Mouse (Mus musculus) hindbrain, postnatal 0 days (tissue): ENCODE measurements around the gene Gm10220. TPM values are rescaled to one million over a fixed set of nuclear protein-coding genes. Genes with fewer than 3 reads are reported as not detected.
"Not testable (repeated sequence)": the region's sequence is repeated elsewhere in the genome, so short reads cannot be mapped to it uniquely, and the experiment has no call there.

Experiments used
- ATAC-seq: fragments of 200-750 bp; cut with Nextera tagmentation; 2 replicates; pipeline ENCODE4 v1.8.0; 2017; ENCODE audit warnings: mild to moderate bottlenecking, moderate TSS enrichment, moderate library complexity
- DNase-seq: peaks from one replicate; pipeline ENCODE4 v3.0.0-alpha.2; 2015; ENCODE audit warnings: low spot score
- H3K27ac ChIP-seq: fragments of 300-500 bp; sonication (generic); 2 replicates; pipeline ENCODE4 v1.5.1; 2014; ENCODE audit warnings: mild to moderate bottlenecking
- H3K27me3 ChIP-seq: fragments of 300-500 bp; sonication (generic); 2 replicates; pipeline ENCODE4 v1.6.1; 2014; ENCODE audit warnings: low read length, mixed read lengths; ENCODE audit not compliant: insufficient read depth
- H3K36me3 ChIP-seq: fragments of 300-500 bp; sonication (generic); 2 replicates; pipeline ENCODE4 v1.6.1; 2014; ENCODE audit warnings: low read length, mixed read lengths; ENCODE audit not compliant: insufficient read depth
- H3K4me1 ChIP-seq: fragments of 300-500 bp; sonication (generic); 2 replicates; pipeline ENCODE4 v1.6.1; 2014; ENCODE audit warnings: antibody characterized with exemption, low read length, mixed read lengths; ENCODE audit not compliant: insufficient read depth
- H3K4me2 ChIP-seq: fragments of 300-500 bp; sonication (generic); 2 replicates; pipeline ENCODE4 v1.6.1; 2014; ENCODE audit warnings: low read depth, mild to moderate bottlenecking, low read length, moderate library complexity, mixed read lengths
- H3K4me3 ChIP-seq: fragments of 300-500 bp; sonication (generic); 2 replicates; pipeline ENCODE4 v1.5.1; 2014; ENCODE audit warnings: low read length
- H3K9ac ChIP-seq: fragments of 300-500 bp; sonication (generic); replicated peaks from 2 replicates; pipeline ENCODE4 v1.6.1; 2014; ENCODE audit warnings: mild to moderate bottlenecking, low read length, moderate library complexity, mixed read lengths
- H3K9me3 ChIP-seq: fragments of 300-500 bp; sonication (generic); 2 replicates; pipeline ENCODE4 v1.6.1; 2016; ENCODE audit warnings: low read length, mixed read lengths
- CTCF ChIP-seq: IDR thresholded peaks from 2 replicates; pipeline ENCODE4 v1.5.1; 2016; ENCODE audit warnings: antibody characterized with exemption, control low read depth, low read depth
- WGBS: fragments of 180-500 bp; shearing (Covaris S2); extraction: QIAGEN DNeasy Blood & Tissue Kit; methylation state at CpG from one replicate; pipeline ENCODE4 v1.1.7; 2014; 5-methylcytosine and 5-hydroxymethylcytosine counted together
- polyA plus RNA-seq: library from polyadenylated mRNA; unstranded; fragments of >200 nt; fragmentation: Nextera tagmentation; extraction: Ambion mirVana; gene quantifications from 2 replicates; pipeline ENCODE4 v1.2.1, GENCODE M21; 2015
- total RNA-seq: library from RNA; depleted of rRNA; stranded (reverse); fragments of >200 nt; gene quantifications from 2 replicates; pipeline ENCODE4 v1.2.3, GENCODE M21; 2014; rRNA removed

Gm10220 gene
- total RNA-seq (not detected in 2 replicates), polyA plus RNA-seq (0.11 and 0.13 TPM in 2 replicates)

- not testable (repeated sequence) for H3K27ac ChIP-seq
Measured at GRCm38 (mm10) chr5:26121321-26121720, at the start of gene Gm10220. Gene Gm10220 (minus strand): TSS chr5:26121421.

GRCm38 (mm10) chr5:26169855-26170254 lies 48.6 kb upstream of the Gm10220 start:
- Histone ChIP-seq H3K4me1 (no peaks in the 10 kb centered on the region), H3K27ac (no peak overlapping the region), H3K9ac (no peak overlapping the region), H3K4me2 (no peak overlapping the region), H3K27me3 (no peaks in the 10 kb centered on the region), H3K4me3 (no peak overlapping the region), H3K9me3 (no peaks in the 10 kb centered on the region), H3K36me3 (no peaks in the 10 kb centered on the region)
- TF ChIP-seq CTCF: no peak
- 83% methylated on average over 1 of the region's 1 CpGs for WGBS
- ATAC-seq (no peak), DNase-seq (no peak)

More at GRCm38 (mm10) chr5:26121321-26121720, at the start of gene Gm10220:
- no CpG with 5 or more reads among the region's 3 CpGs for WGBS
- not testable (repeated sequence) for H3K9ac ChIP-seq, H3K36me3 ChIP-seq, DNase-seq, H3K27me3 ChIP-seq, H3K4me1 ChIP-seq, ATAC-seq, H3K9me3 ChIP-seq, H3K4me3 ChIP-seq, H3K4me2 ChIP-seq

GRCm38 (mm10) chr5:26165791-26166165 lies 44.6 kb upstream of the Gm10220 start:
- no peaks in the 10 kb centered on the region for H3K9me3 ChIP-seq
- H3K4me2 ChIP-seq: no peak overlapping the region
- H3K27ac ChIP-seq: no peak overlapping the region
- H3K4me3 ChIP-seq: no peak overlapping the region
- no peak overlapping the region for H3K9ac ChIP-seq
- no peaks in the 10 kb centered on the region for H3K36me3 ChIP-seq
- TF ChIP-seq CTCF: no peak
- no peaks in the 10 kb centered on the region for H3K27me3 ChIP-seq
- WGBS: 85% methylated on average over 5 of the region's 5 CpGs
- DNase-seq (no peak), ATAC-seq (no peak)
- H3K4me1 ChIP-seq: no peaks in the 10 kb centered on the region

- 69% methylated on average over 8 of the region's 8 CpGs for WGBS
- Histone ChIP-seq H3K4me3 (no peak overlapping the region), H3K9ac (no peak overlapping the region), H3K27ac (no peak overlapping the region), H3K36me3 (no peaks in the 10 kb centered on the region), H3K4me1 (no peaks in the 10 kb centered on the region), H3K4me2 (no peak overlapping the region), H3K9me3 (no peaks in the 10 kb centered on the region), H3K27me3 (no peaks in the 10 kb centered on the region)
- no peak for ATAC-seq
- no peak for DNase-seq
- no peak for TF ChIP-seq CTCF
Measured at GRCm38 (mm10) chr5:26165036-26165790, 44.0 kb upstream of the Gm10220 start.

GRCm38 (mm10) chr5:26157396-26158170 lies 36.4 kb upstream of the Gm10220 start:
- Histone ChIP-seq H3K4me1 (0 out of 2 replicates have a peak, but pooled peaks cover 3% of the 10 kb centered on the region), H3K27ac (no peak overlapping the region), H3K4me3 (no peak overlapping the region), H3K9ac (no peak overlapping the region), H3K27me3 (no peaks in the 10 kb centered on the region), H3K9me3 (no peaks in the 10 kb centered on the region), H3K4me2 (no peak overlapping the region), H3K36me3 (no peaks in the 10 kb centered on the region)
- peak; percentile 42 for DNase-seq
- no peak for ATAC-seq
- TF ChIP-seq CTCF: no peak
- 63% methylated on average over 10 of the region's 10 CpGs for WGBS

- Histone ChIP-seq H3K9me3 (no peaks in the 10 kb centered on the region), H3K27me3 (no peaks in the 10 kb centered on the region), H3K36me3 (no peaks in the 10 kb centered on the region), H3K9ac (no peak overlapping the region), H3K4me2 (no peak overlapping the region), H3K27ac (no peak overlapping the region), H3K4me1 (no peaks in the 10 kb centered on the region), H3K4me3 (no peak overlapping the region)
- DNase-seq (peak; percentile 51), ATAC-seq (0 out of 2 replicates have a peak, but pooled peaks have one; percentile 45)
- WGBS: 49% methylated on average over 6 of the region's 6 CpGs
- no peak for TF ChIP-seq CTCF
Measured at GRCm38 (mm10) chr5:26142891-26143290, 21.7 kb upstream of the Gm10220 start.

GRCm38 (mm10) chr5:26105262-26105661 lies 16.0 kb downstream of the Gm10220 start, which contains the start of gene 5031410I06Rik:
Gene 5031410I06Rik (minus strand): TSS chr5:26105362.
- ATAC-seq, H3K9ac ChIP-seq, H3K27me3 ChIP-seq, H3K27ac ChIP-seq, DNase-seq, H3K9me3 ChIP-seq, H3K4me1 ChIP-seq, H3K36me3 ChIP-seq, H3K4me3 ChIP-seq, H3K4me2 ChIP-seq: not testable (repeated sequence)
- no CpG with 5 or more reads among the region's 3 CpGs for WGBS

GRCm38 (mm10) chr5:26089191-26089590 lies 32.0 kb downstream of the Gm10220 start, which contains the start of gene Gm10471:
Gene Gm10471 (minus strand): TSS chr5:26089291.
- 94% methylated on average over 1 of the region's 1 CpGs for WGBS
- DNase-seq, H3K36me3 ChIP-seq, H3K27me3 ChIP-seq, H3K4me2 ChIP-seq, H3K4me3 ChIP-seq, H3K4me1 ChIP-seq, H3K27ac ChIP-seq, ATAC-seq, H3K9ac ChIP-seq, H3K9me3 ChIP-seq: not testable (repeated sequence)
